Mouse (Mus musculus) liver, embryonic 16.5 days (tissue): Measurements from ENCODE around the gene Nek11. TPM values are rescaled to one million over a fixed set of nuclear protein-coding genes. Genes with fewer than 3 reads are reported as not detected.

Experiments used
- ATAC-seq: fragments of 200-750 bp; cut with Nextera tagmentation; 2 replicates; pipeline ENCODE4 v1.8.0; 2017; ENCODE audit warnings: low read depth, mild to moderate bottlenecking, moderate number of reproducible peaks, moderate library complexity
- H3K27ac ChIP-seq: fragments of 300-500 bp; sonication (generic); 2 replicates; pipeline ENCODE4 v1.5.1; 2014; ENCODE audit warnings: mild to moderate bottlenecking, low read length
- H3K27me3 ChIP-seq: fragments of 300-500 bp; sonication (generic); 2 replicates; pipeline ENCODE4 v1.6.1; 2014; ENCODE audit warnings: low read depth, low read length, mixed read lengths; ENCODE audit not compliant: control insufficient read depth, insufficient read depth
- H3K36me3 ChIP-seq: fragments of 300-500 bp; sonication (generic); 2 replicates; pipeline ENCODE4 v1.6.1; 2014; ENCODE audit warnings: mild to moderate bottlenecking; ENCODE audit not compliant: control insufficient read depth, insufficient read depth
- H3K4me1 ChIP-seq: fragments of 300-500 bp; sonication (generic); 2 replicates; pipeline ENCODE4 v1.6.1; 2014; ENCODE audit warnings: low read depth, low read length, mixed read lengths; ENCODE audit not compliant: control insufficient read depth
- H3K4me2 ChIP-seq: fragments of 300-500 bp; sonication (generic); 2 replicates; pipeline ENCODE4 v1.6.1; 2014; ENCODE audit warnings: low read depth, low read length, mixed read lengths
- H3K4me3 ChIP-seq: fragments of 300-500 bp; sonication (generic); 2 replicates; pipeline ENCODE4 v1.5.1; 2014; ENCODE audit warnings: low read depth, mild to moderate bottlenecking, low read length
- H3K9ac ChIP-seq: fragments of 300-500 bp; sonication (generic); 2 replicates; pipeline ENCODE4 v1.6.1; 2014; ENCODE audit warnings: low read depth, low read length
- H3K9me3 ChIP-seq: fragments of 300-500 bp; sonication (generic); replicated peaks from 2 replicates; pipeline ENCODE4 v1.6.1; 2016; ENCODE audit warnings: low read length; ENCODE audit not compliant: control insufficient read depth
- WGBS: fragments of 180-500 bp; shearing (Covaris S2); extraction: QIAGEN DNeasy Blood & Tissue Kit; methylation state at CpG from one replicate; pipeline ENCODE4 v1.1.7; 2014; ENCODE audit not compliant: insufficient replicate concordance; 5-methylcytosine and 5-hydroxymethylcytosine counted together
- polyA plus RNA-seq: library from polyadenylated mRNA; unstranded; fragments of >200 nt; fragmentation: Nextera tagmentation; extraction: Ambion mirVana; gene quantifications from 2 replicates; pipeline ENCODE4 v1.2.1, GENCODE M21; 2015

Nek11 gene
- polyA plus RNA-seq, 1 experiment from 2014 or later: not detected

- 54% methylated on average over 2 of the region's 2 CpGs for WGBS
- ATAC-seq: no peak
- Histone ChIP-seq H3K4me1 (no peaks in the 10 kb centered on the region), H3K9me3 (peaks cover 3% of the 10 kb centered on the region), H3K36me3 (no peaks in the 10 kb centered on the region), H3K27me3 (no peaks in the 10 kb centered on the region), H3K4me2 (no peak overlapping the region), H3K4me3 (no peak overlapping the region), H3K9ac (no peak overlapping the region), H3K27ac (no peak overlapping the region)
Observed at GRCm38 (mm10) chr9:105300738-105301325, 94.5 kb downstream of the Nek11 start.

GRCm38 (mm10) chr9:105284670-105285069, 110.7 kb downstream of the Nek11 start:
- H3K27me3 ChIP-seq: no peaks in the 10 kb centered on the region
- no peak overlapping the region for H3K4me2 ChIP-seq
- no peaks in the 10 kb centered on the region for H3K9me3 ChIP-seq
- no peak overlapping the region for H3K4me3 ChIP-seq
- no peaks in the 10 kb centered on the region for H3K4me1 ChIP-seq
- 32% methylated on average over 7 of the region's 7 CpGs for WGBS
- no peak overlapping the region for H3K27ac ChIP-seq
- ATAC-seq: no peak
- no peaks in the 10 kb centered on the region for H3K36me3 ChIP-seq
- H3K9ac ChIP-seq: no peak overlapping the region

GRCm38 (mm10) chr9:105282725-105283124, 112.6 kb downstream of the Nek11 start:
- H3K4me1 ChIP-seq: no peaks in the 10 kb centered on the region
- no peaks in the 10 kb centered on the region for H3K36me3 ChIP-seq
- no peaks in the 10 kb centered on the region for H3K9me3 ChIP-seq
- no peak overlapping the region for H3K27ac ChIP-seq
- ATAC-seq: no peak
- 24% methylated on average over 4 of the region's 4 CpGs for WGBS
- no peak overlapping the region for H3K9ac ChIP-seq
- H3K4me3 ChIP-seq: no peak overlapping the region
- H3K4me2 ChIP-seq: no peak overlapping the region
- no peaks in the 10 kb centered on the region for H3K27me3 ChIP-seq

- WGBS: 58% methylated on average over 3 of the region's 3 CpGs
- Histone ChIP-seq H3K4me3 (no peak overlapping the region), H3K27ac (no peak overlapping the region), H3K4me1 (no peaks in the 10 kb centered on the region), H3K9me3 (no peaks in the 10 kb centered on the region), H3K27me3 (no peaks in the 10 kb centered on the region), H3K4me2 (no peak overlapping the region), H3K36me3 (no peaks in the 10 kb centered on the region), H3K9ac (no peak overlapping the region)
- ATAC-seq: no peak
Observed at GRCm38 (mm10) chr9:105274925-105275324, 120.4 kb downstream of the Nek11 start.

- H3K27ac ChIP-seq: no peak overlapping the region
- H3K9ac ChIP-seq: no peak overlapping the region
- H3K4me2 ChIP-seq: no peak overlapping the region
- H3K9me3 ChIP-seq: no peaks in the 10 kb centered on the region
- H3K4me1 ChIP-seq: no peaks in the 10 kb centered on the region
- no peaks in the 10 kb centered on the region for H3K36me3 ChIP-seq
- H3K27me3 ChIP-seq: no peaks in the 10 kb centered on the region
- no peak for ATAC-seq
- WGBS: 48% methylated on average over 6 of the region's 6 CpGs
- H3K4me3 ChIP-seq: no peak overlapping the region
Observed at GRCm38 (mm10) chr9:105274286-105274685, 121.0 kb downstream of the Nek11 start.

- Histone ChIP-seq H3K4me3 (no peak overlapping the region), H3K36me3 (no peaks in the 10 kb centered on the region), H3K4me1 (no peaks in the 10 kb centered on the region), H3K4me2 (no peak overlapping the region), H3K9me3 (no peaks in the 10 kb centered on the region), H3K9ac (no peak overlapping the region), H3K27ac (no peak overlapping the region), H3K27me3 (no peaks in the 10 kb centered on the region)
- ATAC-seq: no peak
- WGBS: 9% methylated on average over 7 of the region's 7 CpGs
Observed at GRCm38 (mm10) chr9:105272241-105272640, 123.1 kb downstream of the Nek11 start.

- H3K9me3 ChIP-seq: no peaks in the 10 kb centered on the region
- no peak overlapping the region for H3K27ac ChIP-seq
- no peak for ATAC-seq
- H3K36me3 ChIP-seq: no peaks in the 10 kb centered on the region
- H3K27me3 ChIP-seq: no peaks in the 10 kb centered on the region
- H3K9ac ChIP-seq: no peak overlapping the region
- no peak overlapping the region for H3K4me2 ChIP-seq
- WGBS: 45% methylated on average over 2 of the region's 2 CpGs
- H3K4me1 ChIP-seq: no peaks in the 10 kb centered on the region
- H3K4me3 ChIP-seq: no peak overlapping the region
Observed at GRCm38 (mm10) chr9:105263140-105263539, 132.2 kb downstream of the Nek11 start.

GRCm38 (mm10) chr9:105257668-105258067, 137.7 kb downstream of the Nek11 start:
- 63% methylated on average over 10 of the region's 10 CpGs for WGBS
- no peak for ATAC-seq
- Histone ChIP-seq H3K27ac (no peak overlapping the region), H3K9ac (no peak overlapping the region), H3K9me3 (no peaks in the 10 kb centered on the region), H3K4me3 (no peak overlapping the region), H3K27me3 (no peaks in the 10 kb centered on the region), H3K4me1 (no peaks in the 10 kb centered on the region), H3K36me3 (no peaks in the 10 kb centered on the region), H3K4me2 (no peak overlapping the region)

GRCm38 (mm10) chr9:105254076-105254475, 141.2 kb downstream of the Nek11 start:
- H3K27me3 ChIP-seq: no peaks in the 10 kb centered on the region
- H3K4me3 ChIP-seq: no peak overlapping the region
- no peak overlapping the region for H3K27ac ChIP-seq
- H3K36me3 ChIP-seq: no peaks in the 10 kb centered on the region
- ATAC-seq: no peak
- H3K4me1 ChIP-seq: no peaks in the 10 kb centered on the region
- H3K9ac ChIP-seq: no peak overlapping the region
- no peaks in the 10 kb centered on the region for H3K9me3 ChIP-seq
- H3K4me2 ChIP-seq: no peak overlapping the region
- 76% methylated on average over 1 of the region's 1 CpGs for WGBS
